Mouse (Mus musculus) kidney, postnatal 25 days (tissue): ENCODE results near the gene Tm4sf1.

Experiments
- DNase-seq, 2 experiments: peaks; one replicate each; pipeline ENCODE4 v3.0.0; 2021; ENCODE audit warnings: mixed read lengths in 2 of 2

The Tm4sf1 gene

GRCm38 (mm10) chr3:57301921-57302539, at the start of gene Tm4sf1:
Gene Tm4sf1, minus strand, starts transcription at chr3:57301988.
- DNase-seq, result no peak

- no peak for DNase-seq
Observed at GRCm38 (mm10) chr3:57344811-57345210, 43.0 kb upstream of the Tm4sf1 start.

GRCm38 (mm10) chr3:57343837-57344607, 42.2 kb upstream of the Tm4sf1 start:
- DNase-seq, result no peak

- no peak for DNase-seq
Observed at GRCm38 (mm10) chr3:57342976-57343375, 41.2 kb upstream of the Tm4sf1 start.

GRCm38 (mm10) chr3:57341321-57341720, 39.5 kb upstream of the Tm4sf1 start:
- no peak for DNase-seq

GRCm38 (mm10) chr3:57335080-57335815, 33.5 kb upstream of the Tm4sf1 start:
- peak; percentile 49 to 70 for DNase-seq

- DNase-seq, result no peak
Observed at GRCm38 (mm10) chr3:57327941-57328340, 26.2 kb upstream of the Tm4sf1 start.

- DNase-seq, result no peak
Observed at GRCm38 (mm10) chr3:57307076-57307475, 5.3 kb upstream of the Tm4sf1 start.

GRCm38 (mm10) chr3:57305564-57305963, 3.8 kb upstream of the Tm4sf1 start:
- no peak for DNase-seq

GRCm38 (mm10) chr3:57304484-57304883, 2.7 kb upstream of the Tm4sf1 start:
- DNase-seq, result no peak

GRCm38 (mm10) chr3:57304050-57304449, 2.3 kb upstream of the Tm4sf1 start:
- DNase-seq, result no peak

GRCm38 (mm10) chr3:57303486-57303885, 1.7 kb upstream of the Tm4sf1 start:
- DNase-seq, result no peak

- DNase-seq, result no peak
Observed at GRCm38 (mm10) chr3:57302886-57303285, 1.1 kb upstream of the Tm4sf1 start.

GRCm38 (mm10) chr3:57301366-57301765, 422 bp downstream of the Tm4sf1 start:
- no peak for DNase-seq

GRCm38 (mm10) chr3:57297991-57298390, 3.8 kb downstream of the Tm4sf1 start:
- no peak for DNase-seq

- no peak for DNase-seq
Observed at GRCm38 (mm10) chr3:57296574-57296973, 5.2 kb downstream of the Tm4sf1 start.

GRCm38 (mm10) chr3:57295631-57296030, 6.2 kb downstream of the Tm4sf1 start:
- no peak for DNase-seq

GRCm38 (mm10) chr3:57294742-57295525, 6.9 kb downstream of the Tm4sf1 start:
- DNase-seq, result peak; percentile 80

GRCm38 (mm10) chr3:57293925-57294324, 7.9 kb downstream of the Tm4sf1 start:
- DNase-seq, result no peak

GRCm38 (mm10) chr3:57292826-57293225, 9.0 kb downstream of the Tm4sf1 start:
- DNase-seq, result peak in 1 of 2 experiments; percentile 37

GRCm38 (mm10) chr3:57288944-57289491, 12.8 kb downstream of the Tm4sf1 start:
- no peak for DNase-seq
